Comparison of ENCODE assay signal across 23 mouse cellular contexts in genomic region chr3:106464750-106465149, GRCm38 (mm10). TPM values are rescaled to one million over a fixed set of nuclear protein-coding genes. Genes with fewer than 3 reads are reported as not detected.
DNase-seq lines count a peak whose midpoint lies in the region; ATAC-seq and TF ChIP-seq lines count a peak whose summit lies in the region.
"Had no signal": no experiment of that assay in that cellular context is flagged by ENCODE, and none has a peak within 500 bp of the region (broad histone marks: within the 10 kb centered on the region; RNA-seq: fewer than 3 reads in every experiment).

No protein-coding gene starts in this region.

- no peak overlapping the region for H3ac ChIP-seq in myocyte (ENCODE audit: control insufficient read depth, insufficient read length)

- ATAC-seq in liver, postnatal 0 days: peak; percentile 53
- ATAC-seq in liver, embryonic 12.5 days: no peak
- ATAC-seq in common myeloid progenitor, adult 5-6 weeks (replicated peaks; ENCODE audit: low read depth, poor library complexity, severe bottlenecking): peak; percentile 37; the same call in 1 of the 2 replicates
- ATAC-seq in hindbrain, postnatal 0 days: no peak
- ATAC-seq: forebrain, embryonic 14.5 days; intestine, embryonic 15.5 days; midbrain, embryonic 16.5 days had no signal

- no peak overlapping the region for H3K9ac ChIP-seq in liver, postnatal 0 days (replicated peaks)
- H3K9ac ChIP-seq in liver, embryonic 12.5 days: no peak overlapping the region
- no peak overlapping the region for H3K9ac ChIP-seq in hindbrain, postnatal 0 days (replicated peaks; ENCODE audit: low read length)
- H3K9ac ChIP-seq: embryonic facial prominence, embryonic 13.5 days; hindbrain, embryonic 12.5 days; intestine, embryonic 15.5 days; kidney, embryonic 15.5 days; limb, embryonic 13.5 days had no signal

- no peak overlapping the region for H3K27ac ChIP-seq in liver, postnatal 0 days (ENCODE audit: low read depth)
- H3K27ac ChIP-seq in liver, embryonic 12.5 days: no peak overlapping the region
- H3K27ac ChIP-seq in hindbrain, postnatal 0 days: no peak overlapping the region
- H3K27ac ChIP-seq: embryonic facial prominence, embryonic 13.5 days; hindbrain, embryonic 12.5 days; intestine, embryonic 15.5 days; kidney, embryonic 15.5 days; limb, embryonic 13.5 days had no signal

- H3K36me3 ChIP-seq in liver, postnatal 0 days (replicated peaks; ENCODE audit: insufficient read depth, low read length): no peaks in the 10 kb centered on the region
- H3K36me3 ChIP-seq in liver, embryonic 12.5 days: no peaks in the 10 kb centered on the region
- no peaks in the 10 kb centered on the region for H3K36me3 ChIP-seq in myocyte (ENCODE audit: control insufficient read depth, insufficient read depth)
- H3K36me3 ChIP-seq in hindbrain, postnatal 0 days (ENCODE audit: insufficient read depth, low read length): no peaks in the 10 kb centered on the region
- H3K36me3 ChIP-seq: embryonic facial prominence, embryonic 13.5 days; hindbrain, embryonic 12.5 days; intestine, embryonic 15.5 days; kidney, embryonic 15.5 days; limb, embryonic 13.5 days had no signal

- no peaks in the 10 kb centered on the region for H3K27me3 ChIP-seq in liver, postnatal 0 days (ENCODE audit: insufficient read depth, low read length)
- no peaks in the 10 kb centered on the region for H3K27me3 ChIP-seq in liver, embryonic 12.5 days (replicated peaks)
- no peaks in the 10 kb centered on the region for H3K27me3 ChIP-seq in myocyte (ENCODE audit: control insufficient read depth, insufficient read depth, insufficient read length)
- no peaks in the 10 kb centered on the region for H3K27me3 ChIP-seq in hindbrain, postnatal 0 days (ENCODE audit: insufficient read depth, low read length)
- H3K27me3 ChIP-seq: embryonic facial prominence, embryonic 13.5 days; hindbrain, embryonic 12.5 days; intestine, embryonic 15.5 days; kidney, embryonic 15.5 days; limb, embryonic 13.5 days had no signal

- no peak for TF ChIP-seq CTCF in liver, postnatal 0 days (IDR thresholded peaks at IDR 0.05; ENCODE audit: low read depth)
- TF ChIP-seq CTCF in hindbrain, postnatal 0 days (IDR thresholded peaks at IDR 0.05; ENCODE audit: low read depth): no peak

- TF ChIP-seq EP300 in liver, postnatal 0 days (IDR thresholded peaks at IDR 0.05; ENCODE audit: low read depth): no peak

- H3K79me2 ChIP-seq in myocyte (ENCODE audit: control insufficient read depth, insufficient read depth): no peaks in the 10 kb centered on the region

- no peaks in the 10 kb centered on the region for H3K9me3 ChIP-seq in liver, postnatal 0 days (ENCODE audit: low read length)
- no peaks in the 10 kb centered on the region for H3K9me3 ChIP-seq in liver, embryonic 12.5 days (replicated peaks)
- H3K9me3 ChIP-seq in hindbrain, postnatal 0 days (ENCODE audit: low read length): no peaks in the 10 kb centered on the region
- H3K9me3 ChIP-seq: embryonic facial prominence, embryonic 13.5 days; hindbrain, embryonic 12.5 days; intestine, embryonic 15.5 days; kidney, embryonic 15.5 days; limb, embryonic 13.5 days had no signal

- no peak overlapping the region for H3K4me2 ChIP-seq in liver, postnatal 0 days (ENCODE audit: low read depth, low read length)
- no peak overlapping the region for H3K4me2 ChIP-seq in liver, embryonic 12.5 days
- peak overlapping the region; percentile 12 for H3K4me2 ChIP-seq in myocyte (ENCODE audit: low read depth)
- no peak overlapping the region for H3K4me2 ChIP-seq in hindbrain, postnatal 0 days (ENCODE audit: low read depth, low read length)
- H3K4me2 ChIP-seq: embryonic facial prominence, embryonic 13.5 days; hindbrain, embryonic 12.5 days; intestine, embryonic 15.5 days; kidney, embryonic 15.5 days; limb, embryonic 13.5 days had no signal

- TF ChIP-seq POLR2A in myocyte (IDR thresholded peaks at IDR 0.05; ENCODE audit: insufficient read length, low read depth): no peak

- 27% methylated on average over 1 of the region's 1 CpGs for WGBS in liver, postnatal 0 days (ENCODE audit: insufficient replicate concordance)
- 67% methylated on average over 1 of the region's 1 CpGs for WGBS in liver, embryonic 12.5 days (ENCODE audit: insufficient replicate concordance)
- 91% methylated on average over 1 of the region's 1 CpGs for WGBS in hindbrain, postnatal 0 days

- H3K4me1 ChIP-seq in liver, postnatal 0 days (ENCODE audit: insufficient read depth): no peaks in the 10 kb centered on the region
- H3K4me1 ChIP-seq in liver, embryonic 12.5 days: no peaks in the 10 kb centered on the region
- H3K4me1 ChIP-seq in hindbrain, postnatal 0 days (ENCODE audit: insufficient read depth, low read length): no peaks in the 10 kb centered on the region
- H3K4me1 ChIP-seq: embryonic facial prominence, embryonic 13.5 days; hindbrain, embryonic 12.5 days; intestine, embryonic 15.5 days; kidney, embryonic 15.5 days; limb, embryonic 13.5 days had no signal

- DNase-seq in liver, postnatal 0 days: no peak
- peak; percentile 64 for DNase-seq in CD4-positive helper T cell, adult 2 months (ENCODE audit: low read depth, low spot score)
- no peak for DNase-seq in hindbrain, postnatal 0 days (ENCODE audit: low spot score)
- DNase-seq in adrenal gland, adult 18-20 months (ENCODE audit: low spot score in 2 of 2): no peak
- DNase-seq in ovary, adult 18-20 months (ENCODE audit: low spot score): no peak
- DNase-seq: adrenal gland, adult 2 months; cerebellum, postnatal 10 days; gastrocnemius, postnatal 14 days; heart, postnatal 10 days; kidney, postnatal 4 days; layer of hippocampus, adult 9-11 months; lung, adult 2 months had no signal

- no peak overlapping the region for H3K4me3 ChIP-seq in liver, postnatal 0 days (ENCODE audit: low read depth, low read length)
- no peak overlapping the region for H3K4me3 ChIP-seq in liver, embryonic 12.5 days
- H3K4me3 ChIP-seq in myocyte: no peak overlapping the region
- no peak overlapping the region for H3K4me3 ChIP-seq in hindbrain, postnatal 0 days (ENCODE audit: low read length)
- H3K4me3 ChIP-seq: embryonic facial prominence, embryonic 13.5 days; hindbrain, embryonic 12.5 days; intestine, embryonic 15.5 days; kidney, embryonic 15.5 days; limb, embryonic 13.5 days had no signal

TF ChIP-seq in myocyte, 11 proteins besides CTCF, POLR2A, EP300 and RAD21:
- TF ChIP-seq TCF12 (IDR thresholded peaks at IDR 0.05; ENCODE audit: insufficient read depth, poor library complexity, severe bottlenecking) (no peak), POLR2AphosphoS2 (IDR thresholded peaks at IDR 0.05; ENCODE audit: insufficient read length, low read depth) (no peak), MAX (IDR thresholded peaks at IDR 0.05; ENCODE audit: low read depth) (no peak), CEBPB (IDR thresholded peaks at IDR 0.05; ENCODE audit: insufficient read depth, poor library complexity, severe bottlenecking) (peak; percentile 84; the same call in 1 of the 2 replicates), USF1 (IDR thresholded peaks at IDR 0.05; ENCODE audit: low read depth) (no peak), REST (IDR thresholded peaks at IDR 0.05; ENCODE audit: insufficient read depth, insufficient read length) (no peak), MYOG (IDR thresholded peaks at IDR 0.05; ENCODE audit: control insufficient read depth in 1 of 3, insufficient read depth in 1 of 3, insufficient read length in 2 of 3, low read depth in 2 of 3) (peak in 2 of 3 experiments; percentile 21 to 29), MYOD1 (IDR thresholded peaks at IDR 0.05; ENCODE audit: control insufficient read depth in 1 of 3, insufficient read length in 2 of 3, low read depth in 2 of 3) (peak in 1 of 3 experiments; percentile 23), E2F4 (IDR thresholded peaks at IDR 0.05; ENCODE audit: insufficient read depth) (no peak), SRF (IDR thresholded peaks at IDR 0.05; ENCODE audit: control insufficient read depth, insufficient read length, low read depth) (no peak), TCF3 (IDR thresholded peaks at IDR 0.05; ENCODE audit: insufficient read length, low read depth) (no peak)

RNA-seq across cellular contexts. Expression of gene Dennd2d, which starts 17.5 kb away (rescaled TPM):
- polyA plus RNA-seq in liver, postnatal 0 days (2015; fragmentation: Nextera tagmentation; extraction: Ambion mirVana): 7.6 and 7.7 TPM in 2 replicates
- 4.6 and 4.9 TPM in 2 replicates for polyA plus RNA-seq in liver, embryonic 12.5 days (2016; fragmentation: Nextera tagmentation; extraction: Ambion mirVana)
- 16.2 and 18.0 TPM in 2 replicates for total RNA-seq in common myeloid progenitor, adult 5-6 weeks (2017)
- polyA plus RNA-seq in myocyte (2012; fragmentation: generic; extraction: Trizol): 4.9 TPM
- 1.1 and 1.7 TPM in 2 replicates for total RNA-seq in hindbrain, postnatal 0 days (2014; rRNA removed)
- 1.0 and 1.2 TPM in 2 replicates for polyA plus RNA-seq in hindbrain, postnatal 0 days (2015; fragmentation: Nextera tagmentation; extraction: Ambion mirVana)
- total RNA-seq in adrenal gland, adult 18-20 months (2021): 1 to 10 TPM; 3.5 to 7.2 TPM

RNA-seq across cellular contexts. Expression of gene Chil6, which starts 58.8 kb away (rescaled TPM):
- polyA plus RNA-seq in liver, postnatal 0 days (2015; fragmentation: Nextera tagmentation; extraction: Ambion mirVana): not detected in 2 replicates
- polyA plus RNA-seq in liver, embryonic 12.5 days (2016; fragmentation: Nextera tagmentation; extraction: Ambion mirVana): not detected in 2 replicates
- not detected in 2 replicates for total RNA-seq in common myeloid progenitor, adult 5-6 weeks (2017)
- polyA plus RNA-seq in myocyte (2012; fragmentation: generic; extraction: Trizol): not detected
- not detected in 2 replicates for total RNA-seq in hindbrain, postnatal 0 days (2014; rRNA removed)
- not detected in 2 replicates for polyA plus RNA-seq in hindbrain, postnatal 0 days (2015; fragmentation: Nextera tagmentation; extraction: Ambion mirVana)
- total RNA-seq in adrenal gland, adult 18-20 months (2021): not detected
- total RNA-seq: adrenal gland, adult 2 months; gastrocnemius, postnatal 14 days; heart, postnatal 10 days had no signal
- polyA plus RNA-seq: adrenal gland, adult 2 months; embryonic facial prominence, embryonic 13.5 days; forebrain, embryonic 14.5 days; hindbrain, embryonic 12.5 days; kidney, embryonic 15.5 days; limb, embryonic 13.5 days; lung, adult 2 months; midbrain, embryonic 16.5 days; stomach, embryonic 16.5 days had no signal

Comparison
In these comparisons a context has a peak if more than half of its experiments do, and no peak if none do; other contexts are left out.
1. ATAC-seq: peak in liver, postnatal 0 days (single experiment) and common myeloid progenitor, adult 5-6 weeks (single experiment); none in liver, embryonic 12.5 days (single experiment) and hindbrain, postnatal 0 days (single experiment).